Comparison of ENCODE assay signal across 19 mouse cellular contexts in the genomic region with DNA sequence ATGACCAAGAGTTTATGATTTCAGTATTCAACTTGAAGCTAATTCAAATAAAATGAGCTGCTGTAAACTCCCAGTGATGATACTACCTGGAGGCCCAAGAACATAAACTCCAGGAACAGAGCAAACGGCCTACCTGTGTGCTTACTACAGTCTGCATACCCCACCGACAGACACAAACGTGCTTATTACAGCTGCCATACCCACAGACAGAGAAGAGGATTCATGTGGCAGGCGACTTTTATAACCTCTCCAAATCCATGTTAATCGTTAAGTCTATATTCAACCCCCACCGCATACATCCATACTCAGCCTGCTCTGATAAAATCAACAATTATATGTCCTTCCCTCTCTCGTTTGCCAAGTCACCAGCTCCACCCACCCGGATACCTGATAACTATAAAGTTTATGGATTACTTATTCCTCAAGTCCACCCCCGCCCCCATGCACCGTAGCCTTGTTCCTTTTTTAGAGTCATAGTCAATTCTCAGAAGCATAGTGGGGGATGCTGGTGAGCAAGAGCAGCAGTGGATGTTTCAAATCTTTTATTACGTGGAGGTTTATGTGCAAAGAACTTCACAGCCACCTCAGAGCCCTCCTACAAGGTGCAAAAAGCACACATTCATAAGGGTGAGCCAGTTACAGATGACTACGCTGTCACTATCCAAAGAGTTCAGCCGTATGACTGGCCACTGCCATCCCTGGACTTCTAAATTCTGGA.
DNase-seq lines count a peak whose midpoint lies in the region; ATAC-seq lines count a peak whose summit lies in the region.
"Had no signal": no experiment of that assay in that cellular context is flagged by ENCODE, and none has a peak within 500 bp of the region (broad histone marks: within the 10 kb centered on the region; RNA-seq: fewer than 3 reads in every experiment).

No protein-coding gene starts in this region.

- no peak overlapping the region for H3K4me3 ChIP-seq in kidney, embryonic 16.5 days (ENCODE audit: low read length)
- H3K4me3 ChIP-seq in intestine, embryonic 16.5 days (ENCODE audit: low read length) = no peak overlapping the region
- no peak overlapping the region for H3K4me3 ChIP-seq in stomach, embryonic 15.5 days (replicated peaks)
- H3K4me3 ChIP-seq in midbrain, embryonic 11.5 days (ENCODE audit: low read depth, low read length) = no peak overlapping the region
- H3K4me3 ChIP-seq: embryonic facial prominence, embryonic 10.5 days; forebrain, embryonic 13.5 days; heart, embryonic 10.5 days; hindbrain, embryonic 12.5 days had no signal

- no peak for DNase-seq in kidney, postnatal 10 days
- DNase-seq in c-Kit-positive CD71-positive TER-119-positive erythroid progenitor cells, embryonic 14.5 days (ENCODE audit: low spot score) = no peak
- DNase-seq in Muller cell, postnatal 12 days (ENCODE audit: inconsistent ontology term) = no peak
- DNase-seq in midbrain, embryonic 11.5 days (ENCODE audit: low spot score, missing footprints) = no peak
- DNase-seq: adrenal gland, postnatal 10 days; cerebellum, adult 18-20 months; cerebellum, postnatal 10 days; gastrocnemius, postnatal 14 days; heart, postnatal 10 days; heart, postnatal 4 days had no signal

- H3K4me1 ChIP-seq in kidney, embryonic 16.5 days (ENCODE audit: insufficient read depth, low read length) = peaks cover 17% of the 10 kb centered on the region; the same call in 1 of the 2 replicates
- H3K4me1 ChIP-seq in intestine, embryonic 16.5 days (ENCODE audit: control insufficient read depth, insufficient read depth, low read length) = peaks cover 9% of the 10 kb centered on the region
- H3K4me1 ChIP-seq in stomach, embryonic 15.5 days = no peaks in the 10 kb centered on the region; the same call in 1 of the 2 replicates
- H3K4me1 ChIP-seq in midbrain, embryonic 11.5 days (ENCODE audit: control insufficient read depth, insufficient read depth, low read length) = no peaks in the 10 kb centered on the region
- H3K4me1 ChIP-seq: embryonic facial prominence, embryonic 10.5 days; heart, embryonic 10.5 days; hindbrain, embryonic 12.5 days had no signal

- no peak overlapping the region; the same call in 1 of the 2 replicates for H3K4me2 ChIP-seq in kidney, embryonic 16.5 days (replicated peaks; ENCODE audit: low read depth, low read length)
- peak overlapping the region; percentile 16; the same call in 1 of the 2 replicates for H3K4me2 ChIP-seq in intestine, embryonic 16.5 days (ENCODE audit: low read depth, low read length)
- H3K4me2 ChIP-seq in stomach, embryonic 15.5 days = no peak overlapping the region
- no peak overlapping the region for H3K4me2 ChIP-seq in midbrain, embryonic 11.5 days
- H3K4me2 ChIP-seq: forebrain, embryonic 13.5 days; hindbrain, embryonic 12.5 days had no signal

- 0 out of 2 replicates have a peak, but pooled peaks have one; percentile 23 for ATAC-seq in kidney, embryonic 16.5 days (ENCODE audit: low FRiP score, low TSS enrichment)
- ATAC-seq in intestine, embryonic 16.5 days = peak; percentile 91
- peak; percentile 53; the same call in 1 of the 2 replicates for ATAC-seq in stomach, embryonic 15.5 days (ENCODE audit: insufficient read depth, low FRiP score, low read depth)
- ATAC-seq in midbrain, embryonic 11.5 days (ENCODE audit: low FRiP score) = no peak
- ATAC-seq: forebrain, embryonic 13.5 days; hindbrain, embryonic 16.5 days; inflammation-experienced regulatory T-cells, adult 6 months had no signal

- WGBS in kidney, embryonic 16.5 days = 70% methylated on average over 13 of the region's 13 CpGs
- WGBS in intestine, embryonic 16.5 days = 56% methylated on average over 13 of the region's 13 CpGs
- WGBS in stomach, embryonic 15.5 days = 64% methylated on average over 13 of the region's 13 CpGs
- WGBS in midbrain, embryonic 11.5 days = 90% methylated on average over 13 of the region's 13 CpGs

- no peaks in the 10 kb centered on the region for H3K9me3 ChIP-seq in kidney, embryonic 16.5 days (ENCODE audit: low read length)
- H3K9me3 ChIP-seq in intestine, embryonic 16.5 days (ENCODE audit: control insufficient read depth, low read length) = no peaks in the 10 kb centered on the region
- H3K9me3 ChIP-seq in stomach, embryonic 15.5 days = no peaks in the 10 kb centered on the region
- H3K9me3 ChIP-seq in midbrain, embryonic 11.5 days (ENCODE audit: control insufficient read depth, low read length) = no peaks in the 10 kb centered on the region
- H3K9me3 ChIP-seq: embryonic facial prominence, embryonic 10.5 days; forebrain, embryonic 13.5 days; heart, embryonic 10.5 days; hindbrain, embryonic 12.5 days had no signal

- no peaks in the 10 kb centered on the region for H3K27me3 ChIP-seq in kidney, embryonic 16.5 days (ENCODE audit: insufficient read depth, low read length)
- no peaks in the 10 kb centered on the region for H3K27me3 ChIP-seq in intestine, embryonic 16.5 days (replicated peaks; ENCODE audit: control insufficient read depth, insufficient read depth, low read length)
- no peaks in the 10 kb centered on the region for H3K27me3 ChIP-seq in stomach, embryonic 15.5 days (replicated peaks)
- no peaks in the 10 kb centered on the region for H3K27me3 ChIP-seq in midbrain, embryonic 11.5 days (ENCODE audit: control insufficient read depth, insufficient read depth, low read length)
- H3K27me3 ChIP-seq: forebrain, embryonic 13.5 days; hindbrain, embryonic 12.5 days had no signal

- no peaks in the 10 kb centered on the region for H3K36me3 ChIP-seq in kidney, embryonic 16.5 days (ENCODE audit: insufficient read depth, low read length)
- H3K36me3 ChIP-seq in intestine, embryonic 16.5 days (ENCODE audit: control insufficient read depth, insufficient read depth, low read length) = no peaks in the 10 kb centered on the region
- no peaks in the 10 kb centered on the region for H3K36me3 ChIP-seq in stomach, embryonic 15.5 days
- H3K36me3 ChIP-seq in midbrain, embryonic 11.5 days (ENCODE audit: control insufficient read depth, insufficient read depth, low read length) = no peaks in the 10 kb centered on the region
- H3K36me3 ChIP-seq: embryonic facial prominence, embryonic 10.5 days; heart, embryonic 10.5 days; hindbrain, embryonic 12.5 days had no signal

- H3K9ac ChIP-seq in kidney, embryonic 16.5 days (replicated peaks; ENCODE audit: low read length) = no peak overlapping the region
- no peak overlapping the region for H3K9ac ChIP-seq in intestine, embryonic 16.5 days (ENCODE audit: low read depth, low read length)
- no peak overlapping the region for H3K9ac ChIP-seq in stomach, embryonic 15.5 days
- H3K9ac ChIP-seq in midbrain, embryonic 11.5 days (ENCODE audit: low read length) = no peak overlapping the region
- H3K9ac ChIP-seq: forebrain, embryonic 13.5 days; hindbrain, embryonic 12.5 days had no signal

- 0 out of 2 replicates have a peak overlapping the region, but pooled peaks have one; percentile 25 for H3K27ac ChIP-seq in kidney, embryonic 16.5 days (ENCODE audit: low read length)
- H3K27ac ChIP-seq in intestine, embryonic 16.5 days (ENCODE audit: low read length) = peak overlapping the region; percentile 25; the same call in 1 of the 2 replicates
- no peak overlapping the region for H3K27ac ChIP-seq in stomach, embryonic 15.5 days
- no peak overlapping the region for H3K27ac ChIP-seq in midbrain, embryonic 11.5 days (ENCODE audit: low read depth, low read length)
- H3K27ac ChIP-seq: embryonic facial prominence, embryonic 10.5 days; forebrain, embryonic 13.5 days; heart, embryonic 10.5 days; hindbrain, embryonic 12.5 days had no signal

Comparison
In these comparisons a context has a peak if more than half of its experiments do, and no peak if none do; other contexts are left out.
1. H3K27ac ChIP-seq: peak in kidney, embryonic 16.5 days (single experiment) and intestine, embryonic 16.5 days (single experiment); none in stomach, embryonic 15.5 days (single experiment) and midbrain, embryonic 11.5 days (single experiment).